Mouse (Mus musculus): ENCODE data around the gene Camk2b. TPM values are rescaled to one million over a fixed set of nuclear protein-coding genes. Genes with fewer than 3 reads are reported as not detected.

Camk2b gene
- polyA plus RNA-seq, 1 experiment = 479 TPM

DNA sequence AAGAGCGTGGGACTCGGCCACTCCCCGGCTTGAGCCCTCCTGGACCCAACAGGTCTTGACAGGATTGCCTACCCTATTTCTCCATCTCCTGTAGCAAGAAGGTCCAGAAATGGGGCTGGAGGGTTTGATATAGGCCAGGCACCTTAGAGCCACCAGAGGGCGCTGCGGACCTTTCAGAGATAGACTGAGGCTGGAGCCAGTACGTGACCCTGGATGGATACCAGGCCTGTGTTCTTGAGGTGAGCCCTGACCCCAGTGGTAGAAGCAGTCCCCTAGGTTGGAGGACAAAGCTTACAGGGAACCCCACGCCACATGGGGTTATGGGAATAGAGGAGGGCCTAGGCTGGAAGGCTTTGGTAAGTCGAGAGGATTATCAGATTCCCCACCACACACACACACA lies 70.2 kb downstream of the Camk2b start:
- Histone ChIP-seq H3K4me1 (ENCODE audit: control insufficient read depth, insufficient read depth, low read length) (peaks cover 79% of the 10 kb centered on the region), H3K27ac (ENCODE audit: insufficient read depth, low read length) (peak overlapping the region; percentile 32), H3K4me3 (replicated peaks; ENCODE audit: insufficient read depth, low read depth, low read length) (no peak overlapping the region), H3K27me3 (ENCODE audit: control insufficient read depth, insufficient read depth, low read length) (no peaks in the 10 kb centered on the region)
- 7% methylated on average over 8 of the region's 8 CpGs for WGBS
- no peak for TF ChIP-seq POLR2A (IDR thresholded peaks at IDR 0.05; ENCODE audit: borderline replicate concordance, insufficient read depth, low read length)
- peak; percentile 92 for TF ChIP-seq CTCF (IDR thresholded peaks at IDR 0.05; ENCODE audit: borderline replicate concordance, insufficient read depth, low read depth, low read length)
- peak; percentile 88 to 93 for DNase-seq

DNA sequence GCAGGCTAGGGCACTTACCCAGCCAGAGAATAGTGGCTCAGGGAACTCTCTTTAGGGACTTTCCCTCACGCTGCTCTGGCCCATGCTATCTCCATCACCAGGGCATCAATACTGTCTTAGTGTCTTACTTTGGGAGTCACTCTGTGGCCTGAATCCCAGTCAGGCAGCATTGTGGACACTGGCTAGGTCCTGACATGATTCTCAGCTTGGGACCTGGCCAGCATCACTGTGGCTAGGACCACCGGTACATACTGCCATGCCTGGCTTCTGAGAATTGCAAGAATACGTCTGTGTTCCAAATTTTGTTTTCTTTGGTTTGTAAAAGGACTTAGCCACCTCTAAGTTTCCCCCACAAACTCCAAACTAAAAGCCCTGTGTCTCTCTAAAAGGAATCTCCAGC lies 71.3 kb downstream of the Camk2b start:
- Histone ChIP-seq H3K4me1 (ENCODE audit: control insufficient read depth, insufficient read depth, low read length) (peaks cover 78% of the 10 kb centered on the region), H3K4me3 (replicated peaks; ENCODE audit: insufficient read depth, low read depth, low read length) (no peak overlapping the region), H3K27me3 (ENCODE audit: control insufficient read depth, insufficient read depth, low read length) (no peaks in the 10 kb centered on the region), H3K27ac (ENCODE audit: insufficient read depth, low read length) (peak overlapping the region; percentile 65)
- WGBS = 24% methylated on average over 3 of the region's 3 CpGs
- TF ChIP-seq POLR2A (IDR thresholded peaks at IDR 0.05; ENCODE audit: borderline replicate concordance, insufficient read depth, low read length) (no peak), CTCF (IDR thresholded peaks at IDR 0.05; ENCODE audit: borderline replicate concordance, insufficient read depth, low read depth, low read length) (no peak)
- no peak for DNase-seq

GRCm38 (mm10) chr11:5994212-5994611 lies 72.0 kb downstream of the Camk2b start:
- WGBS = 17% methylated on average over 5 of the region's 5 CpGs
- TF ChIP-seq CTCF (IDR thresholded peaks at IDR 0.05; ENCODE audit: borderline replicate concordance, insufficient read depth, low read depth, low read length) = no peak
- no peak for TF ChIP-seq POLR2A (IDR thresholded peaks at IDR 0.05; ENCODE audit: borderline replicate concordance, insufficient read depth, low read length)
- peak; percentile 76 to 83 for DNase-seq
- Histone ChIP-seq H3K4me3 (replicated peaks; ENCODE audit: insufficient read depth, low read depth, low read length) (no peak overlapping the region), H3K4me1 (ENCODE audit: control insufficient read depth, insufficient read depth, low read length) (peaks cover 78% of the 10 kb centered on the region), H3K27ac (ENCODE audit: insufficient read depth, low read length) (peak overlapping the region; percentile 65), H3K27me3 (ENCODE audit: control insufficient read depth, insufficient read depth, low read length) (no peaks in the 10 kb centered on the region)

- WGBS = 33% methylated on average over 4 of the region's 4 CpGs
- H3K4me1 ChIP-seq (ENCODE audit: control insufficient read depth, insufficient read depth, low read length) = peaks cover 65% of the 10 kb centered on the region
- H3K4me3 ChIP-seq (replicated peaks; ENCODE audit: insufficient read depth, low read depth, low read length) = no peak overlapping the region
- H3K27ac ChIP-seq (ENCODE audit: insufficient read depth, low read length) = 0 out of 2 replicates have a peak overlapping the region, but pooled peaks have one; percentile 57
- TF ChIP-seq CTCF (IDR thresholded peaks at IDR 0.05; ENCODE audit: borderline replicate concordance, insufficient read depth, low read depth, low read length) (peak; percentile 61; the same call in 1 of the 2 replicates), POLR2A (IDR thresholded peaks at IDR 0.05; ENCODE audit: borderline replicate concordance, insufficient read depth, low read length) (no peak)
- DNase-seq = peak; percentile 63 to 68
- H3K27me3 ChIP-seq (ENCODE audit: control insufficient read depth, insufficient read depth, low read length) = no peaks in the 10 kb centered on the region
Measured at GRCm38 (mm10) chr11:5990910-5991309, 75.3 kb downstream of the Camk2b start.

- Histone ChIP-seq H3K4me1 (ENCODE audit: control insufficient read depth, insufficient read depth, low read length) (peaks cover 63% of the 10 kb centered on the region), H3K27me3 (ENCODE audit: control insufficient read depth, insufficient read depth, low read length) (no peaks in the 10 kb centered on the region), H3K27ac (ENCODE audit: insufficient read depth, low read length) (peak overlapping the region; percentile 57), H3K4me3 (replicated peaks; ENCODE audit: insufficient read depth, low read depth, low read length) (no peak overlapping the region)
- TF ChIP-seq POLR2A (IDR thresholded peaks at IDR 0.05; ENCODE audit: borderline replicate concordance, insufficient read depth, low read length) = no peak
- no peak for TF ChIP-seq CTCF (IDR thresholded peaks at IDR 0.05; ENCODE audit: borderline replicate concordance, insufficient read depth, low read depth, low read length)
- WGBS = 31% methylated on average over 16 of the region's 16 CpGs
- DNase-seq = peak; percentile 71 to 79
Measured at GRCm38 (mm10) chr11:5989954-5990593, 76.1 kb downstream of the Camk2b start.

DNA sequence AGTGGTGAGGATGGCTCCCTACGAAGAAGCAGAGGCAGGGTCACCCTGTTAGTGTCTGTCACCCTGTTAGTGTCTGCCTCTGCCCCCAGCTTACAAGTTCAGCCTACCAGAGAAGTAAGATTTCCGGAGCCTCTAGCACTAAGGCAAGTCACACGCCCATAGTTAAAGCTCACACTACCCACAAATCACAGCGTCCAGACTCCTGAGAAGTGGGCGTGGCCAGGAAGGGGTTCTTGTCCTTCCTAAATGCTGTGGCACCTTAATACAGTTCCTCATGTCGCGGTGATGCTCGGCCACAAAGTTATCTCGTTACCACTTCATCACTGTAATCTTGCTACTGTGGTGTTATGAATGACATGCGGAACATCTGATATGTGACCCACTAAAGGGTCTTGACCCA lies 78.0 kb downstream of the Camk2b start:
- Histone ChIP-seq H3K27me3 (ENCODE audit: control insufficient read depth, insufficient read depth, low read length) (no peaks in the 10 kb centered on the region), H3K4me3 (replicated peaks; ENCODE audit: insufficient read depth, low read depth, low read length) (no peak overlapping the region), H3K27ac (ENCODE audit: insufficient read depth, low read length) (no peak overlapping the region), H3K4me1 (ENCODE audit: control insufficient read depth, insufficient read depth, low read length) (peaks cover 61% of the 10 kb centered on the region)
- TF ChIP-seq POLR2A (IDR thresholded peaks at IDR 0.05; ENCODE audit: borderline replicate concordance, insufficient read depth, low read length) (no peak), CTCF (IDR thresholded peaks at IDR 0.05; ENCODE audit: borderline replicate concordance, insufficient read depth, low read depth, low read length) (no peak)
- 84% methylated on average over 10 of the region's 10 CpGs for WGBS
- DNase-seq = no peak

DNA sequence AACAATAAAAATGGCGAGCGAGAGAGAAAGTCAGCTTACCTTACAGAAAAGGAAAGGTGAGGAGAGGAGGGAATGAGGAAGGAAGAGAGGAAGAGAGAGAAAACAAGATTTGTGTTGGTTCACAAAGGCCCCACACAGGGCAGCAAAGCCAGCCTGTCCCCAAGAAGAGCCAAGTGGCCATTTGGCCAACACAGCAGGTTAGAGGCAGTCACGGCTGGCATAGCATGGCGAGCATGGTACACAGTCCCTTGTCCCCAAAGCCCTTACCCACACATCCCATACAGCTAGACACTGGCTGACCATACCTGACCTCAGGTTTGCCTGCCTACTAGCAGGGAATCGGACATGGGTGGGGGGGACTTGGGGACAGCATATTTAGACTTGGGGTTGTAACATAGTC lies 82.5 kb downstream of the Camk2b start:
- DNase-seq = peak; percentile 81 to 88
- no peak for TF ChIP-seq POLR2A (IDR thresholded peaks at IDR 0.05; ENCODE audit: borderline replicate concordance, insufficient read depth, low read length)
- TF ChIP-seq CTCF (IDR thresholded peaks at IDR 0.05; ENCODE audit: borderline replicate concordance, insufficient read depth, low read depth, low read length) = no peak
- Histone ChIP-seq H3K4me3 (replicated peaks; ENCODE audit: insufficient read depth, low read depth, low read length) (no peak overlapping the region), H3K4me1 (ENCODE audit: control insufficient read depth, insufficient read depth, low read length) (peaks cover 63% of the 10 kb centered on the region), H3K27me3 (ENCODE audit: control insufficient read depth, insufficient read depth, low read length) (no peaks in the 10 kb centered on the region), H3K27ac (ENCODE audit: insufficient read depth, low read length) (peak overlapping the region; percentile 84)
- WGBS = 40% methylated on average over 5 of the region's 5 CpGs

- 24% methylated on average over 7 of the region's 7 CpGs for WGBS
- Histone ChIP-seq H3K4me1 (ENCODE audit: control insufficient read depth, insufficient read depth, low read length) (peaks cover 71% of the 10 kb centered on the region), H3K4me3 (replicated peaks; ENCODE audit: insufficient read depth, low read depth, low read length) (no peak overlapping the region), H3K27me3 (ENCODE audit: control insufficient read depth, insufficient read depth, low read length) (no peaks in the 10 kb centered on the region), H3K27ac (ENCODE audit: insufficient read depth, low read length) (0 out of 2 replicates have a peak overlapping the region, but pooled peaks have one; percentile 40)
- peak in 1 of 2 experiments; percentile 39 for DNase-seq
- TF ChIP-seq CTCF (IDR thresholded peaks at IDR 0.05; ENCODE audit: borderline replicate concordance, insufficient read depth, low read depth, low read length) = no peak
- no peak for TF ChIP-seq POLR2A (IDR thresholded peaks at IDR 0.05; ENCODE audit: borderline replicate concordance, insufficient read depth, low read length)
Measured at GRCm38 (mm10) chr11:5981323-5981722, 84.8 kb downstream of the Camk2b start.
